Mouse (Mus musculus) cerebellum, postnatal 4 days (tissue): ENCODE measurements around the gene Map1lc3b.

ENCODE experiments used
- DNase-seq, 2 experiments: peaks; one replicate each; pipeline ENCODE4 v3.0.0; 2022; ENCODE audit warnings: low spot score in 2 of 2, mixed read lengths in 1 of 2

The Map1lc3b gene

DNA sequence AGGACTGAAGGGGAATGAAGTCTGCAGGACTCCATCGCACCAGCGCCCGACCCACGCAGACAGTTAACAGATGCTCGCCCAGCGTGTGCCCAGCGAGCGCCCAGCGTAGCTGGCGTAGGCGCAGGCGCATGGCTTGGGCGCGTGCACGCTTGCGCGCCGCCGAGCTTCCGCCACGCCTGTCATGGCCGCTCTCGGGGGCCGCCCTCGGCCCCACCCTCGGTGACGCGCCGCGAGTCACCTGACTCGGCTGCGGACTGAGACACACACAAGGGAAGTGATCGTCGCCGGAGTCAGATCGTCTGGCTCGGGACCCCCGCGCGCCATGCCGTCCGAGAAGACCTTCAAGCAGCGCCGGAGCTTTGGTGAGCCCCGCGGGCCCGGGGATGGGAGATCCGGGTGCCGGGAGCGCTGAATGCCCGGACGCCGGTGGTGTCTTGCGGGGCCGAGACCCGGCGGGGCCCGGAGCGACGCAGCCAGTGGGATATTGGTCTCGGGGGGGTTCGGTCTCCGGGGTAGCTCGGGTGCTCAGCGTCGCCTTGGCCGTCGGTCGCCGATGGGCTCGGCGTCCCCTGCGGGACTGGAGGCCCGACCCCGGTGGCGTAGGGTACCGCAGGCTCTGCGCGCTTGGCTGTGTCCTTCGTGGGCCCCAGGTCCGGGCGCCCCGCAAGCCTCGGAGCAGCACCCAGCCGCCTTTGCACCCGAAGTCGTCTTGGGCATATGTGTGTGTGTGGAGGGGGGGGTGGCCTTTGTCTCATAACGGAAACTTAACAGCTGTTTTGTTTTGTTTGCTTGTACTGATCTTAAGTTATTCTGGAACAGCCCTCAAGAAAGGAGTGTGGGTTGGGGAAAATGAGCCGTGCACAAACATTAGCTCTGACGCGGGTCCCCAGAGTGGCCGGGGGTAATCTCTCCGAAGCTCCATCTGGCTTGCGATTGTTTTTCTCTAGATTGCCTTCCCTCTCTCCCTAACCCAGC, at the start of gene Map1lc3b:
Map1lc3b (plus strand) TSS at position 159 of the 975 bp plus-strand sequence.
- peak; percentile 97 to 98 for DNase-seq

DNA sequence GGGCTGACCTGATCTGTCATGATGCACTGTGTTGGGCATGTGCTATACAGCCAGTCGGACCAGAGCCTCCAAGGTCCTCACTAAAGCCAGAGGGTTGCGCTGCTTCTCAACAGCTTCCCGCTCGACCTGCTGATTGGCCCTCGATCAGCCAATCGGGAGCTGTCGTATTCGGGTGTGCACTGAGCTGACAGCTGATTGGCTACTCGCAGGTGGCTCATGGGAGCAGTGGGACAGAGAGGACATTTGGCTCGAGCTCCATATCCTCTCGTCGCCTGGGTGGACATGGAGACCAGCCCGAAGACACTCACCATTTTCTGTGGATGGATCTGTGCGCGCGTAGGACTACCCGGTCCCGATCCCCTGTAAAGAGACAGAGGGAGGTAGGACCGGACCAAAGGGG, 48.3 kb upstream of the Map1lc3b start:
- DNase-seq, result no peak

DNA sequence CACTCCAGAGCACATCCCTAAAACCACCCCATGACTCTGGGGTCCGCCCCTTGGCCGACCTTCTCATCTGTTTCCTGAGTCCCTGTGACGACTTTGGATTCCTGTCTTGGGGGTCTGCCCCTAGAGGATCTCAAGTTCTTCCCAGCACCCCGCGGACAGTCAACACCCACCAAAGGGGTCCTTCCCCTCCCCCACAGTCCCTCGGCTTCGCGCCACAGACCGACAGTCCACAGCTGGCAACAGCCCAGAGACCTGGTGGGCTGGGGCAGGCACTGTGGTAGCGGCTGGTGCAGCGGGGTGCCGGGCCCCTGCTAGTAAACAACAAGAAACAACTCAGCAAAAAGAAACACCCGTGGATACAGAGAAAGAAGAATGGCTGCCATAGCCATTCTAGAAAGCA, 47.3 kb upstream of the Map1lc3b start:
- DNase-seq, result no peak

DNA sequence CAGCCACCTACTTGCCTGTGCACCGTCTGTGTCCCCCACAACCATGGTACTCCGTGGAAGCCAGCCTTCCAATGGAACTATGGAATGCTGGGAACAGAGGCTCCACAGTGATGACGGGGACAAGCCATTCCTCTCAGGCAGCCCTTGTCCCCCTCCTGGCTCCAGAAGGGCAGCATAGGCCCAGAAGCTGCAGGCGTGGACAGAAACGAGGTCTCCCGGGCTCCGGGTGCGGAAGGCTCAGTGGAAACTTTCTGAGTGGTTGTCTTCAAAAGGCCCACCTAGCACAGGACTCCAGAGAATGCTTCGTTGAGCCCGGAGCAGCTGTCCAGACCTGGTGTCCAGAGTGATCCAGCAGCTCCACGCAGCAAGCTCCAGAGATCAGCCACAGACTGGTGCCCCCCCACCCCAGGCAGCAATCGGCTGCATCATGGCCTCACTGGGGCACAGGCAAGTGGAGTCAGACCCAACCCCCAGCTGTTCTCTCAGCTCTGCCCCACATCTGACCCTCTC, 45.8 kb upstream of the Map1lc3b start, which contains the start of gene 1700018B08Rik:
1700018B08Rik (minus strand) TSS at position 45 of the 510 bp plus-strand sequence.
- DNase-seq, result no peak

DNA sequence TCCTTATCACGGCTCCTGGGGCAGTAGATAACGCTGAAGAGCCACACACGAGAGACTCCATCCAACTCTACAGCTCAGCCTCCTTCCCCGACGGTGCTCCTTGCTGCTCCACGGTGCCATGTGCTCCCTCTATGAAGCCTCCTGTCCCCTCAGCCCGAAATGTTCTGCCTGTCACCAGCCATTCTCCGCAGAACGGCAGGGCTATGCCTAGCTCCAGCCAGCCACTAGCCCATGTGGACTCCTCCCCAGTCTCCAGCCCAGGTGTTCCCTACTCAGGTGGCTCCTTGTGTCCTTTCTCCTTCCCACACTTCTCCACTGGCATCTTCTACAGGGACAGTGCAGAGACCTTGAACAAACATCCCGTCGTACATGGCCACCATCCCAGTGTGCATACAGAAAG, 45.2 kb upstream of the Map1lc3b start:
- no peak for DNase-seq

DNA sequence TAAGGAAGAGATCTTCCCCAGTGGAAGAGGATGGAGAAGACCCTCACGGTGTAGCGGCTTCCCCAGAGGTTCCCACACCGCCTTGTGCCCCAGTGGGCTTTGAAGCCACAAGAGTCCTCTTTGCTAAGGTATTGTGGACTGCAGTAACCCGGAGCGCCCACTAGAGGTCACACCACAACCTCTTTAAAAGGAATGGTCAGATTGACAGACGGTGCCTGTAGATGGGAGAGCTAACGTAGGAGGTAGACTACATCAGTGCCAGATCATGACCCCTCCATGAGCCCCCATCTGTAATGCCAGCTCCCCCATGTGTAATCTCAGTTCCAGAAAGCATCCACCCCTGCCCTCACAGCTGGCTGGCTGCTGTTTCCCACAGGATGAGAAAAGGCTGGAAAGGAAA, 43.0 kb upstream of the Map1lc3b start:
- DNase-seq, result peak; percentile 60 to 75

DNA sequence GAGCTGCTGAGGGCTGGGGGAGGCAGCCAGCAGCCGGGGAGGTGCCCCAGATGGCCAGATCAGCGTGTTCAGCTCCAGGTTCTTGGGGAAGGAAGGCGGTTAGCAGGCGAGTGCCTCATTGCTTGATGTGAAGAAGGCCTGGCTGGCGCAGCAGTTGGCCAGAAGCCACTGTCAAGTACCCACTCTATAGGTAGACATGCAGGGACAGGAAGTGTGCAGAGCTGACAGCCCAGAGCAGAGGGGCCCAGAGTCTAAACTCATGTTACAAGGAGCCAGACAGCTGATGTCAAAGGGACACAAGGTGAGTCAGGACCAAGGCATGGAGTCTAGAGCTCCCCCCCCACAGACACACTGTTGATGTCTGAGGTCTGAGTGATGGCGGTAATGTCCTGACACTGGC, 40.1 kb upstream of the Map1lc3b start:
- DNase-seq, result no peak

DNA sequence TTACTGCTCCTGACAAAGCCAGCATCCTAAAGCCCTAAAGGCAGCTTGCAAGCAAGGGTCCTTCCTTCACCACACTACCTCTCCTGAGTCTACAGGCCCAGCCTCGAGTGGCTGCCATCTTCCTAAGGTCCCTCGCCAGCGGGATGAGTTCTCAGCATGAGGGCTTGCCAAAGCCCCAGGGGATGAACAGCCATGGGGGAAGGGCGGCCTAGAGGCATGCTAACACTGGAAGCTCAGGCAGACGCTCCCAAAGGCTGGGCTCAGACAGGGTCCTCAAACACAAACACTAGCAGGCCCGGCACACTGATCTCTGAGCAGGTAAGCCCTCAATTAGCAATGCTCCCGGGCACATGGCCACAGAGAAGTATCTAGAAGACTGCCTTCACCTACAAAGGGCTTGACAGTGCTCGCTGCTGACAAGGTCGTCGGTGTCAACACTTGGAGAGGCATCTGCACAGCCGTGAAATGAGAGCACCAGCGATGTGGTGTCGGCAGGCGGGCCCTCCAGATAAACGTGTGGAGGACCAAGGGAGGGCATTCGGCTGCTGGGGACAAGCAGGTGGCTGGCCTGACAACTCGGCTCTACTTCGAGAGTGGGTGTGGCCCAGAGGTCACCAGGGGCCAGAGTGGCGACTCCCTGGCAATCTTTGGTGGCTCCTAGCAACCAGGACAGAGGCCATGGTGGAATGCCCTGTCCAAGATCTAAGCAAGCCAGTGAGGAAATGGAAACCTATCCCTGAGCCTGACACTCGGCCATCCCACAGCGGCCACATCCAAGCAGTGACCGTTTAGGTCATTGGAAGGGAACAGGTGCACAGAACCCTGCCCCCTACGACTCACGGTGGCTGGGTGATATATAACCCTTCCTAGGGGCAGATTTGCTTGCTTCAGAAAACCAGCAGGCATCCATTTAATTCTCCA, 38.8 kb upstream of the Map1lc3b start:
- DNase-seq, result no peak

DNA sequence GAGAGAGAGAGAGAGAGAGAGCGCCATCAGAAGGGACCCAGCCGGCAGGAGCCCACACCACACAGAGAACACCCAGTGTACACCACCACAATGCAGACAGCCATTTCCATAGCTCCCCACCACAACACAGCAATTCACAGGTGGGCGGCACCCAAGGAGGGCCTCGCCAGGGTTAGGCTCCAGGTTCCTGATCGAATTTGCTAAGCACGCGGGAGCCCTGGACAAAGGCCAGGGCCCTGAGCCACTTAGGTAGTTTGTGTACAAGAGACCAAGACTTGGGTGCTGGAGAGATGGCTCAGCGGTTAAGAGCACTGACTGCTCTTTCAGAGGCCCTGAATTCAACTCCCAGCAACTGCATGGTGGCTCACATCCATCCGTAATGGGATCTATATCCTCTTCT, 37.7 kb upstream of the Map1lc3b start:
- no peak for DNase-seq

DNA sequence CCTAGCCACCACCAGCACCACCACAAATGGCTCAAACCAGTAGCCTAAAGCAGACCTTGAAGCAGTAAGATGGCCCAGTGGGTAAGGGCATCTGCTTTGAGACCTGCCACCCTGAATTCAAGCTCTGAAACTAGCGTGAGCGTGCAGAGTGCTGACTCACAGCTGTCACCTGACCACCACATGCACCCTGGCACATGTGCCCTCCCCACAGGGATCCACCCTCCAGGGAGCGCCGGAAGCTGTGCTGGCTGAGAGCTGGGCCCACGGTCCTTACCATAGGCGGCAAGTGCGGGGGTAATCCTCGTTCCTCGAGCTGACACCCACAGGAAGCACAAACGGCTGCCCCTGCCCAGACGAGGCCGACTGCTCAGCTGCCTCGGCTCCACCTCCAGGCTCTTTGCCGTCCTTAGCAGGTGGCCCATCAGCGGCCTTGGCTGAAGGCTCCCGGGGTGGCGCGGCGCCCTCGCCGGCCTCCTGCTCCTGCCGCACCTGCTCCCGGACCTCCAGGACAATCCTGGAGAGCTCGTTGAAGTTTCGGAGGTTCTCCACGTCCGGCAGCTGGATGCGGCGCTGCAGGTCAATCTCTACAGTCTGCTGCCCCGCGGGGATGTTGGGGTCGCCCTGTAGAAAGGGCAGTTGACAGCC, 36.2 kb upstream of the Map1lc3b start:
- no peak for DNase-seq

DNA sequence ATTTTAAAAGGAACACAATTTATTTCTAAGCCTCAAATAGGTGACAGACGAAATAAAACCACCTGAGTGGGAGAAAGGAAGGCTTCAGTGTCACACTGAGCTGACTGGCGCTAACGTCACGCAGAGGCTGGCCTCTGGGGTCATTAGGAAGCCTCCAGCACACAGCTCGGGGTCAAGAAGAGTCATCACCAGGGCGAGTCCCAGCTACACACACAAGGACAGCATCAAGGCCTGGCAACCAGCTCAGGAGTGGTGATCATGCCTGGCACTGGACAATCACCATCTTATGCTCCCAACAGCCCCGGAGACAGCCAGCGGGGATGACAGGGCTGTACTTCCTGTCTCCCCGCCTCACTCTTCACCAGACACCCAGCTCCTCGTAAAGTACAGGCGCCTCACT, 32.4 kb upstream of the Map1lc3b start:
- DNase-seq, result no peak

DNA sequence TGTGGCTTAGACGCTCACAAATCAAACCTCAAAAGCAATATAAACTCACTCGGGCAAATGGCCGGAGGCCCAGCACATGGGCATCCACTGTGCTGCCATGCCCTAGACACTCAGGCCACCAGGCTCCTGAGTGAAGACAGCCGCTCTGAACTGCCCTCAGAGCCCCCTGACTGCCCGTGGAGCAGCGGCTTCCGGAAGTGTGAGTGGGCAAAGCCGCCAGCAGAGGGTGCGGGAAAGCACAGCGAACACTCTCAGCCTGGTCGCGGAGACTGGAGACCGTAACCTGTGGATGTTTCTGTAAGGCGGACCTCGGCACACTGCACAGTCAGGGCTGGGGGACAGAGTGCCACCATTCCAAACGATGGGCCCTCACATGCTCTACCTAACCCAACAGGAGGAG, 31.6 kb upstream of the Map1lc3b start:
- DNase-seq, result no peak

DNA sequence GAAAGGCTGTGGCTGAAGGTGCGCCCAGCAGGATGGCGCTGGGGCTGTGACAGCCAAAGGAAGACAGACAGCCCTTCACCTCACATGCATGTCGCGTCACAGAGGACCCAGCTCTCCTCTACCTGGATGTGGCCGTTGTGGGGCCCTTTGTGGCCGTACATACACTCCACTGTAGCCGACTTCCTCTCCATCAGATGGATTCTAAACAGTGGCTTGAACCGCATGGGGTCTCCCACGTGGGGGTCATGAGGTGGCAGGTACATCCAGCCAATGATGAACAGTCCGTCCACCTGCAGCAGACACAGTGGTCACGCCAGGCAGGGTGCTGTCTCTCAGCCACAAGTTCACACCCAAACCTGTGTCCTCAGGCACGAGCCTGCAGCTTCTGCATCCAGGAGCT, 30.4 kb upstream of the Map1lc3b start:
- no peak for DNase-seq

DNA sequence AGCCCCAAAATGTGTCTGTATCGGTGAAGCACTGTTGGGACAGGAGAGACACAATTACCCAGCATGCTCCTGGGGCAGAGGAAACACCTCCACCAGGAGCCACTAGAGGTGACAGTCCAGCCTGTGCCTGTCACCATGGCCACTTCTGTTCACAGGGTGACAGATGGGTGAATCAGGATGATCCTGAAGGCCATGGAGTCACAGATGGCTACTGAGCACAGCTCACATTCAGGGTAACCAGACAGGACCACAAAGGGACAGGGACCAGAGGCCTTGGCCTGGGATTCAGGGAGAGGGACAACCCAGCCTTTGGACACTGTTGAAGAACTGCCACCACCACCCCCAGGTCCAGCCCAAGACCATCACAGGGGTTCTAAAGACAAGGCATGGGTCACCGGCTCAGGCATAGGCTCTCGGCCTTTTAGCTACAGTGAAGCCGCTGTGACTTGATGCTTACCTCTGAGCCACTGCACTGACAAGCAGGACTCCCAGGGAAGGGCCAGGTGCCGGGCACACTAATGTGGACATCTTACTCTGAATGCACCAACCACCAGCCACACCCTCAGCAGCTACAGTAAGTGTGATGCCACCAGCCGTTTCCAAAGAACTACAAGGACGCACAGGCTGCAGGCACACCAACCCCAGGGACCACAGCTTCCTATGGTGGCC, 29.6 kb upstream of the Map1lc3b start:
- DNase-seq, result no peak

DNA sequence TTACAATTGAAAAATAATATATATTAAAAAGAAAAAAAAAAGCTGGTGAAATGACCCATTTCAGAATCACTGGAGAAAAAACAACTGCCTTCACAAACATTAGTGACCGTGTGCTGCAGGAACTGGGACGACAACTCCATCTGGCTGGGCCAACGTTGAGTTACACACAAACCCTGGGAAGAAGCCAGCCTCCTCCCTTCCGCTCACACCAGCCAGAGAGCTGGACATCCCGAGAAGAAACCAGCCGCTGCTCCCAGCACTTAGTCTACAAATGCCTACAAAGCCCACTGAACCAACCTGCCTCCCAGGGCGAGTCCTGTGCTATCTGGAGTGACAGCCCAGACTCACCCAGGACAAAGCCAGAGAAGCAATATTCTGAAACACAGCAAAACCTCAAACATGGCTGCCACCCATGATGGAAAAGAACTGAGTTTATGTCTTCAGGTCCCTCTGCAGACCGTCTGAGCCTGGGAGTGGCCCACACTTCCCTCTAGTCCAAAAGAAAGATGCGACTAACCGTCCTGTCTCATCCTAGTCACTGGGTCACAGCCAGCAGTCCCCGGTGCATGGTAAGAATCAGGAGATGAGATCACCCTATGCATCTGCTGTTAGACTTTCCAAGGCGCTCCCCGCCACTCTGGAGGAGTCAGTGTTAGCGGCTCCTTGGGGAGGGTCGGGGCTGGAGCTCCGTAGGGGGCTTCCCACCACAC, 28.4 kb upstream of the Map1lc3b start:
- DNase-seq, result no peak

DNA sequence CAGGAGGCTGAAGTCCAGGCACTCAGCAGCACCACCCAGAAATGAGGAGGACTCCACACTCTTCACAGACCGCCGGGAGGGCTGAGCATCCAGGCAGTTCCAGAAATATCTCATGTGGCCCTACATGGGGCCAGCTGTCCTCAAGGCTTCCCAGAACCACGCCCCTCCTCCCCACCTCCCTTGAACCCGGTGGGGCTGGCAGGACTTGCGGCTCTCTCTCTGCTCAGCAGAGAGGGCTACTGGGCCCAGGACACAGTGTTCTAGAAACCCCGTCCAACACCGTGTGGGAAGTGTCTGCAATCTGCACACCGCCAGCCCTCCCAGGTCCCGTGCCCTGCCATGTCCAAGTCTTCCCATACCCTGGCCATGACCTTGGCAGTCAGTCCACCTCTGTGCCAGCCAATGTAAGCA, 27.2 kb upstream of the Map1lc3b start:
- no peak for DNase-seq

DNA sequence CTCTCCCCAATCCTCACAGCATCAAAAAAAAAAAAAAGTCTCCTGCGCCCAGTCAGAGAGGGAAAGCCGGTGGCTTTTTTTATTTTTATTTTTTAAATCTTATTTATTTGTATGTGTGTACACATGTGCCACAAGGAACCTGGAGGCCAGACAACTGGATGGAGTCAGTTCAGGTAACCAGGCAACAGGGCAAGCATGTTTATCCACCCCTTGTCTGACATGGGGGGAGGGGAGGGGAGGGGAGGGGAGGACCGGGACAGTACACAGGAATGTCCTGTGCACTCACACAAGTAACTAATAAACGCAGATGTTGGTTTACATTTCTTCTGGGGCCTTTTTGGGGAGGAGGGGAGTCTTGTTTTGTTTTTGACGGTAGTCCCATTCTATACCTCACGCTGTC, 26.5 kb upstream of the Map1lc3b start:
- DNase-seq, result no peak

DNA sequence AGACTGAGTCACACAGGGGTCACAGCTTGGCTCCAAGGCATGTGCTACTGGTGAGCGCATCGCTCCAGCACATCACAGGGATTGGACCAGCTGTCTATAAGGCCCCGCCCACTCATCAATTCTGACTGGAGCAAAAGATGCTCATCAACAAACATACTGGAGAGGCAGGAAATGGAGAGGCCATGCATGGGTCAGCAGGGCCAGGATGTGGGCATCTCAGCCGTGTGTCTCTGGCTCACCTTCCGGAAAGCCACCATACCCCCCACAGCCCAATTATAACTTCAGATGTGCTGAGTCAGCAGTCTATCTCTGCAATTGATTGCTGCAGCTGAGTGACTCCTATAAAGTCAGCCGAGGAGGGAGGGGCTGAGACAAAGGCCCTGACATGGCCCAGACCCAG, 21.8 kb upstream of the Map1lc3b start:
- DNase-seq, result no peak

DNA sequence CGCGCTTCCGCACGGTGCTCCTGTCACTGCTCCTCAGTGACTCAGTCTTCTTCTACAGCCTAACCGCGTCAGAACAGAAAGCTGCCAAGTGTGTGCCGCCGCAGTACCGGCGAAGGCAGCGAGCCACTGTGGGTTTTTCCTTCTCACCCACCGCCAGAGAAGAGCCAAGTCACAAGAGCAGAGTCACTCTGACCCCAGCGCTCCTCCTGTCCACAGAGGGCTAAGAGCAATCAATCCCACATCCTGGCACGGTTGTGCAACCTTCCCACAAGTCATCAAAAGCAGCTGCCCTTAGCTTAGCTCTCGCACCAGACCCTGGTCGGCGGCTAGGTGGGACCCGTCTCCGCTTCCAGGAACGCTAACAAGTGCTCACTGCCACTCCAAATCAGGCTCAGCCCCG, 19.8 kb upstream of the Map1lc3b start:
- no peak for DNase-seq

DNA sequence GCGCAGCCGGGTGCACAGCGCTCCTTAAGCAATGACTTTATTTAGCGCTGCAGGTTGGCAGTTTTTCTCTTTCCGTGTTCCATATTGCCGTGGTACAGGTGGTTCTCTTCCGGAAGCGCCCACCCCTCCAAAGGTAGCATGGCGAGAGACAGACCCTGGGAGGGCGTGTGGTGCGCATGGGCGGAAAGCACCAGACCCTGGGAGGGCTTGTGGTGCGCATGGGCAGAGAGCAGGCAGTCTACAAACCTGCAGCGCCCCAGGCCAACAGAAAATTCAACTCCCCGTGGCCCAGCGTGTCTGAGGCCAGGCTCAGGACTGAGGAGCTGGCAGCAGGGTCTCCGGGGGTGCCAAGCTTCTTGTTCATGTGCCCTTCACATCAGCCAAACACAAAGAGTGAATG, 19.4 kb upstream of the Map1lc3b start:
- no peak for DNase-seq

DNA sequence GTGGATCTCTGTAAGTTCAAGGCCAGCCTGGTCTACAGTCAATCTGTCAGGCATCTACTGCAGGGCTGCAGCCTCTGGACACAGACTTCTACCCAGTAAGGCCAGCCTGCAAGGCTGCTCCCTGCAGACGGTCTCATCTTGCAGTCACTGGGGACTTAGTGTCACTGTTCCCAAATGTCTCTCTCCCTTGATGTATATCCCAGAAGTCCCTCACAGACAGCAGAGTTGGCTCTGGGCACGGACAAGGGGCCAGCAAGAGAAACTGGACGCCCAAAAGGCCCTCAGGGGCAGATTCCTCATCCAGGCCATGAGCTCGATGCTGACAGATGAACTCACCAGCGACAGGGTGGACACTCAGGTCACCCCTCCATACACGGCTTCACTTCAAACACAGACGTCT, 18.0 kb upstream of the Map1lc3b start:
- no peak for DNase-seq
